ENCODE assay signal across 24 mouse cellular contexts in genomic region chr7:75923951-75924467, GRCm38 (mm10).
"Had no signal": no experiment of that assay in that cellular context is flagged by ENCODE, and none has a peak within 500 bp of the region (broad histone marks: within the 10 kb centered on the region; RNA-seq: fewer than 3 reads in every experiment).

No protein-coding gene starts in this region.

- H3K27me3 ChIP-seq: heart, embryonic 13.5 days; heart, embryonic 15.5 days; hindbrain, embryonic 13.5 days; hindbrain, embryonic 15.5 days; limb, embryonic 13.5 days; limb, embryonic 15.5 days; liver, embryonic 12.5 days had no signal

- H3K4me3 ChIP-seq: heart, embryonic 13.5 days; heart, embryonic 15.5 days; hindbrain, embryonic 13.5 days; hindbrain, embryonic 15.5 days; limb, embryonic 13.5 days; limb, embryonic 15.5 days; liver, embryonic 12.5 days had no signal

- H3K9ac ChIP-seq: heart, embryonic 13.5 days; heart, embryonic 15.5 days; hindbrain, embryonic 13.5 days; hindbrain, embryonic 15.5 days; limb, embryonic 13.5 days; limb, embryonic 15.5 days; liver, embryonic 12.5 days; liver, embryonic 14.5 days had no signal

- H3K36me3 ChIP-seq: heart, embryonic 13.5 days; heart, embryonic 15.5 days; hindbrain, embryonic 13.5 days; hindbrain, embryonic 15.5 days; limb, embryonic 13.5 days; limb, embryonic 15.5 days; liver, embryonic 12.5 days had no signal

- ATAC-seq: hindbrain, postnatal 0 days; intestine, embryonic 16.5 days; liver, embryonic 12.5 days had no signal

- H3K4me1 ChIP-seq: heart, embryonic 13.5 days; heart, embryonic 15.5 days; hindbrain, embryonic 13.5 days; hindbrain, embryonic 15.5 days; limb, embryonic 13.5 days; limb, embryonic 15.5 days; liver, embryonic 12.5 days had no signal

- H3K9me3 ChIP-seq: heart, embryonic 15.5 days; hindbrain, embryonic 15.5 days; limb, embryonic 13.5 days; limb, embryonic 15.5 days; liver, embryonic 12.5 days had no signal

- H3K4me2 ChIP-seq: heart, embryonic 11.5 days; heart, embryonic 13.5 days; heart, embryonic 15.5 days; hindbrain, embryonic 13.5 days; hindbrain, embryonic 15.5 days; limb, embryonic 13.5 days; limb, embryonic 15.5 days; liver, embryonic 12.5 days had no signal

- DNase-seq: gastrocnemius, postnatal 14 days; gastrocnemius, postnatal 36 days; heart, adult 18-20 months; heart, postnatal 14 days; heart, postnatal 36 days; kidney, adult 11 months; kidney, adult 2 months; kidney, adult 9 months; kidney, postnatal 14 days; kidney, postnatal 36 days; layer of hippocampus, adult 9-11 months; layer of hippocampus, postnatal 36 days; left cerebral cortex, postnatal 4 days had no signal

- H3K27ac ChIP-seq: heart, embryonic 13.5 days; heart, embryonic 15.5 days; hindbrain, embryonic 13.5 days; hindbrain, embryonic 15.5 days; hindbrain, postnatal 0 days; limb, embryonic 13.5 days; limb, embryonic 15.5 days; liver, embryonic 12.5 days; liver, embryonic 14.5 days had no signal
